Mouse (Mus musculus): ENCODE results near the gene Dock2. TPM values are rescaled to one million over a fixed set of nuclear protein-coding genes. Genes with fewer than 3 reads are reported as not detected.

Gene Dock2
- total and polyA plus RNA-seq, 3 experiments, result 79.6 to 151 (median 133) TPM

GRCm38 (mm10) chr11:34770666-34771065 lies 13.0 kb downstream of the Dock2 start (continued):
- TF ChIP-seq RAD21 (IDR thresholded peaks at IDR 0.05; ENCODE audit: low read depth, low read length) (no peak), CHD2 (IDR thresholded peaks at IDR 0.05; ENCODE audit: low read length) (no peak), HCFC1 (IDR thresholded peaks at IDR 0.05; ENCODE audit: low read depth, low read length) (no peak), GABPA (IDR thresholded peaks at IDR 0.05; ENCODE audit: insufficient replicate concordance, low read depth, low read length) (no peak), TCF12 (IDR thresholded peaks at IDR 0.05; ENCODE audit: low read depth, low read length) (no peak)

- Histone ChIP-seq H3K9ac (ENCODE audit: insufficient read depth, low read depth) (no peak overlapping the region), H3K9me3 (replicated peaks; ENCODE audit: low read length) (peaks cover 9% of the 10 kb centered on the region), H3K36me3 (replicated peaks in 1 of 2; ENCODE audit: control insufficient read depth in 1 of 2, insufficient read depth in 1 of 2, low read length in 1 of 2) (peaks cover 24 to 68% of the 10 kb centered on the region in 2 experiments), H3K27ac (ENCODE audit: insufficient read depth, low read depth) (peak overlapping the region; percentile 71), H3K27me3 (replicated peaks) (no peaks in the 10 kb centered on the region), H3K4me3 (replicated peaks in 1 of 3; ENCODE audit: low read depth in 2 of 3, low read length in 2 of 3, poor library complexity in 1 of 3) (no peak overlapping the region), H3K4me2 (ENCODE audit: insufficient read depth, low read depth, poor library complexity, severe bottlenecking) (no peak overlapping the region), H3K79me2 (replicated peaks; ENCODE audit: control insufficient read depth, extremely low read depth, insufficient read depth, poor library complexity, severe bottlenecking) (peaks cover 97% of the 10 kb centered on the region), H3K4me1 (ENCODE audit: control insufficient read depth in 1 of 2, insufficient read depth in 2 of 2) (peaks cover 43 to 92% of the 10 kb centered on the region in 2 experiments)
- DNase-seq (ENCODE audit: extremely low read depth), result no peak
- dilution Hi-C loops (cut with MboI; ENCODE audit: extremely low pct_ligation_motif_present, extremely low pct_unique_long_range_greater_than_20kb, low sequenced_read_pairs) (no loop called here), in situ Hi-C loops (cut with MboI; ENCODE audit: low pct_ligation_motif_present, low pct_unique_long_range_greater_than_20kb, low sequenced_read_pairs) (loop anchor here (5.0 kb wide), 1 partner anchor 43 kb away; no protein-coding TSS in a partner anchor)
- TF ChIP-seq RCOR1 (conservative IDR thresholded peaks at IDR 0.05; ENCODE audit: low read depth, low read length) (no peak), MYC (IDR thresholded peaks at IDR 0.05; ENCODE audit: low read depth, low read length) (0 out of 2 replicates have a peak, but pooled peaks have one; percentile 23)
These were observed 13.7 kb downstream of the Dock2 start for GRCm38 (mm10) chr11:34769946-34770345.

DNA sequence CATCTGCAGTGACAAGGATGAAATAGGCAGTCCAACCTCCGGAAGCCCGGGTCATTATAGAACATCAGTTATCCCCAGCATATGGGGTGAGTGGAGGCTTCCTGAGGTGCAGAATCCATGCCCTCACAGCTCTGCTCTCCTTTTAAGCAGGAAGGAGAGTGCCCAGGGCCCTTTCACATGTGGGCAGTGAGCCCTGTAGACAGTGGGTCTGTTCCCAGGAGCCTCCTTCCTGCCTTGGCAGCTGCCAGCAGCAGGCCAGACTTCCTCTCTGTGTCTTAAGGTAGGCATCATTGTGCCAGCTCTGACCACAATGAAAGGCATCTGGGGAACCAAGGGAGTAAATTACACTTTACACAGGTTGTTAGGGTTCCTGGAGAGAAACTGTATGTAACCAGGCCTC lies 14.3 kb downstream of the Dock2 start:
- no peak overlapping the region for H3K4me3 ChIP-seq (replicated peaks in 1 of 3; ENCODE audit: low read depth in 2 of 3, low read length in 2 of 3, poor library complexity in 1 of 3)
- peaks cover 97% of the 10 kb centered on the region for H3K79me2 ChIP-seq (replicated peaks; ENCODE audit: control insufficient read depth, extremely low read depth, insufficient read depth, poor library complexity, severe bottlenecking)
- no peaks in the 10 kb centered on the region for H3K27me3 ChIP-seq (replicated peaks)
- dilution Hi-C loops (cut with MboI; ENCODE audit: extremely low pct_ligation_motif_present, extremely low pct_unique_long_range_greater_than_20kb, low sequenced_read_pairs) (no loop called here), in situ Hi-C loops (cut with MboI; ENCODE audit: low pct_ligation_motif_present, low pct_unique_long_range_greater_than_20kb, low sequenced_read_pairs) (no loop called here)
- peaks cover 9% of the 10 kb centered on the region for H3K9me3 ChIP-seq (replicated peaks; ENCODE audit: low read length)
- no peak overlapping the region for H3K27ac ChIP-seq (ENCODE audit: insufficient read depth, low read depth)
- H3K9ac ChIP-seq (ENCODE audit: insufficient read depth, low read depth), result no peak overlapping the region
- H3K4me1 ChIP-seq (ENCODE audit: control insufficient read depth in 1 of 2, insufficient read depth in 2 of 2), result peaks cover 38 to 92% of the 10 kb centered on the region in 2 experiments
- peaks cover 24 to 64% of the 10 kb centered on the region in 2 experiments for H3K36me3 ChIP-seq (replicated peaks in 1 of 2; ENCODE audit: control insufficient read depth in 1 of 2, insufficient read depth in 1 of 2, low read length in 1 of 2)
- DNase-seq (ENCODE audit: extremely low read depth), result no peak
- TF ChIP-seq BHLHE40 (IDR thresholded peaks at IDR 0.05; ENCODE audit: low read depth, low read length), result no peak
- no peak for TF ChIP-seq TCF12 (IDR thresholded peaks at IDR 0.05; ENCODE audit: low read depth, low read length)
- TF ChIP-seq USF1 (IDR thresholded peaks at IDR 0.05; ENCODE audit: low read depth, low read length), result no peak
- TF ChIP-seq RCOR1 (conservative IDR thresholded peaks at IDR 0.05; ENCODE audit: low read depth, low read length), result no peak
- TF ChIP-seq UBTF (IDR thresholded peaks at IDR 0.05; ENCODE audit: low read depth, low read length), result no peak
- TF ChIP-seq USF2 (conservative IDR thresholded peaks at IDR 0.05; ENCODE audit: low read depth, low read length), result no peak
- no peak for TF ChIP-seq MXI1 (IDR thresholded peaks at IDR 0.05; ENCODE audit: low read depth, low read length)
- no peak for TF ChIP-seq JUND (conservative IDR thresholded peaks at IDR 0.05; ENCODE audit: low read depth, low read length)
- H3K4me2 ChIP-seq (ENCODE audit: insufficient read depth, low read depth, poor library complexity, severe bottlenecking), result no peak overlapping the region
